Mouse (Mus musculus) fibroblast of lung, adult 2 months (primary cell): ENCODE data around the gene Agpat4.

Experiments used
- DNase-seq: peaks from one replicate; pipeline ENCODE4 v3.0.0-alpha.2; 2011; ENCODE audit warnings: low read depth

Gene Agpat4

GRCm38 (mm10) chr17:12123168-12123567 lies 4.7 kb downstream of the Agpat4 start:
- DNase-seq: no peak

GRCm38 (mm10) chr17:12127056-12127455 lies 8.6 kb downstream of the Agpat4 start:
- DNase-seq: no peak

GRCm38 (mm10) chr17:12128976-12129375 lies 10.5 kb downstream of the Agpat4 start:
- DNase-seq: no peak

- no peak for DNase-seq
These were observed 12.7 kb downstream of the Agpat4 start for GRCm38 (mm10) chr17:12131171-12131570.

GRCm38 (mm10) chr17:12131581-12131980 lies 13.1 kb downstream of the Agpat4 start:
- DNase-seq: no peak

- no peak for DNase-seq
These were observed 14.4 kb downstream of the Agpat4 start for GRCm38 (mm10) chr17:12132904-12133303.

GRCm38 (mm10) chr17:12133985-12134384 lies 15.5 kb downstream of the Agpat4 start:
- no peak for DNase-seq

GRCm38 (mm10) chr17:12134975-12135633 lies 16.6 kb downstream of the Agpat4 start:
- DNase-seq: no peak

GRCm38 (mm10) chr17:12138355-12138754 lies 19.9 kb downstream of the Agpat4 start:
- DNase-seq: no peak

GRCm38 (mm10) chr17:12143948-12144364 lies 25.5 kb downstream of the Agpat4 start:
- DNase-seq: no peak

GRCm38 (mm10) chr17:12146132-12146681 lies 27.7 kb downstream of the Agpat4 start:
- no peak for DNase-seq

GRCm38 (mm10) chr17:12147830-12148229 lies 29.3 kb downstream of the Agpat4 start:
- no peak for DNase-seq

GRCm38 (mm10) chr17:12149232-12149861 lies 30.8 kb downstream of the Agpat4 start:
- DNase-seq: no peak

GRCm38 (mm10) chr17:12150970-12151369 lies 32.5 kb downstream of the Agpat4 start:
- no peak for DNase-seq

- DNase-seq: no peak
These were observed 35.8 kb downstream of the Agpat4 start for GRCm38 (mm10) chr17:12154260-12154659.

GRCm38 (mm10) chr17:12155236-12155635 lies 36.7 kb downstream of the Agpat4 start:
- DNase-seq: no peak

GRCm38 (mm10) chr17:12155872-12156271 lies 37.4 kb downstream of the Agpat4 start:
- no peak for DNase-seq

GRCm38 (mm10) chr17:12156661-12157060 lies 38.2 kb downstream of the Agpat4 start:
- DNase-seq: no peak

- DNase-seq: no peak
These were observed 38.7 kb downstream of the Agpat4 start for GRCm38 (mm10) chr17:12157203-12157602.

GRCm38 (mm10) chr17:12159187-12160060 lies 40.9 kb downstream of the Agpat4 start:
- DNase-seq: no peak

GRCm38 (mm10) chr17:12160061-12160421 lies 41.5 kb downstream of the Agpat4 start:
- no peak for DNase-seq

- DNase-seq: no peak
These were observed 42.0 kb downstream of the Agpat4 start for GRCm38 (mm10) chr17:12160540-12160939.
